Mouse (Mus musculus) neural tube, embryonic 11.5 days (tissue): ENCODE measurements around the gene Avpr1b. TPM values are rescaled to one million over a fixed set of nuclear protein-coding genes. Genes with fewer than 3 reads are reported as not detected.
A peak's percentile ranks its signal among the peaks of the same experiment; 100 is the strongest.

Source experiments
- ATAC-seq: fragments of 200-750 bp; cut with Nextera tagmentation; 2 replicates; pipeline ENCODE4 v1.8.0; 2017; ENCODE audit warnings: moderate number of reproducible peaks, mild to moderate bottlenecking, moderate TSS enrichment, moderate library complexity; ENCODE audit not compliant: insufficient read depth, low FRiP score, low TSS enrichment
- DNase-seq: peaks from one replicate; pipeline ENCODE4 v3.0.0-alpha.2; 2015; ENCODE audit warnings: low spot score
- H3K27ac ChIP-seq: fragments of 300-500 bp; sonication (generic); 2 replicates; pipeline ENCODE4 v1.5.1; 2014; ENCODE audit warnings: low read depth, mild to moderate bottlenecking, low read length
- H3K27me3 ChIP-seq: fragments of 300-500 bp; sonication (generic); 2 replicates; pipeline ENCODE4 v1.6.1; 2014; ENCODE audit warnings: mild to moderate bottlenecking, low read length, mixed read lengths; ENCODE audit not compliant: control insufficient read depth, insufficient read depth
- H3K36me3 ChIP-seq: fragments of 300-500 bp; sonication (generic); 2 replicates; pipeline ENCODE4 v1.6.1; 2014; ENCODE audit warnings: mild to moderate bottlenecking, low read length, moderate library complexity, mixed read lengths; ENCODE audit not compliant: control insufficient read depth, insufficient read depth
- H3K4me1 ChIP-seq: fragments of 300-500 bp; sonication (generic); 2 replicates; pipeline ENCODE4 v1.6.1; 2014; ENCODE audit warnings: low read length, mixed read lengths; ENCODE audit not compliant: control insufficient read depth, insufficient read depth
- H3K4me2 ChIP-seq: fragments of 300-500 bp; sonication (generic); 2 replicates; pipeline ENCODE4 v1.6.1; 2014; ENCODE audit warnings: low read depth, mild to moderate bottlenecking, moderate library complexity
- H3K4me3 ChIP-seq: fragments of 300-500 bp; sonication (generic); 2 replicates; pipeline ENCODE4 v1.5.1; 2014; ENCODE audit warnings: low read depth, low read length
- H3K9ac ChIP-seq: fragments of 300-500 bp; sonication (generic); 2 replicates; pipeline ENCODE4 v1.6.1; 2014; ENCODE audit warnings: mild to moderate bottlenecking, low read length
- H3K9me3 ChIP-seq: fragments of 300-500 bp; sonication (generic); 2 replicates; pipeline ENCODE4 v1.6.1; 2016; ENCODE audit warnings: low read length; ENCODE audit not compliant: control insufficient read depth
- WGBS: fragments of 180-500 bp; shearing (Covaris S2); extraction: QIAGEN DNeasy Blood & Tissue Kit; methylation state at CpG from one replicate; pipeline ENCODE4 v1.1.7; 2014; 5-methylcytosine and 5-hydroxymethylcytosine counted together
- polyA plus RNA-seq: library from polyadenylated mRNA; unstranded; fragments of >200 nt; fragmentation: Nextera tagmentation; extraction: Ambion mirVana; gene quantifications from 2 replicates; pipeline ENCODE4 v1.2.1, GENCODE M21; 2014

The Avpr1b gene
- polyA plus RNA-seq, 1 experiment from 2014 or later, result not detected

DNA sequence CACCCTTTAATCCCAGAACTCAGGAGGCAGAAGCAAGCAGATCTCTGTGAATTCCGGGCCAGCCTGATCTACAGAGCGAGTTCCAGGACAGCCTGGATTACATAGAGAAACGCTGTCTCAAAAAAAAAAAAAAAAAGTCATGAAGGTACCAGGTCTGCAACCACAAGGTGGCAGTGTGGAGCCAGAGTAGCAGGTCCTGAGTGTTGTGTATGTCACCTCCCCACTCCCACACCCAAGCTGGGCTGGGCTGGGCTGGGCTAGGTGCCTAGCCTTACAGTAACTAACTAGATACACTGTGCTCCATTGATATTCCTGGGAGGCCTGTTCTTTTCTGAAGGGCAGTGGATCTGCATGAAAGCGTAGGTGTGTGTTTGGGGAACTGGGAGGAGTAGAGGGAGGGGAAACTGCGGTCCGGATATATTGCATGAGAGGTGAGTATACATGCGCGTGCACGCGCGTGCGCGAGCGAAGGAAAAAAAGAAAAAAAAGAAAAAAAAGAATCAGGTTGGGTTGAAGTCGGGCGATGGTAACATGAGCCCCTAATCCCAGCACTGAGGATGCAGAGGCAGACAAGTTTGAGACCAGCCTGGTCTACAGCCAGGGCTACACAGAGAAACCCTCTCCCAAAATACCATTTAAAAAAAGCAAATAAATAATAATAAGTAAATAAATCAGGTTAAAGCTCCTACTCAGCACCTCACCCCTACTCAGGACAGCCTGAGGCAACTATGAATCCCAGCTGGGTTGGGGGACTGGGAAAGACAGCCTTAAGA lies 14.5 kb downstream of the Avpr1b start:
- WGBS, result 82% methylated on average over 16 of the region's 16 CpGs
- Histone ChIP-seq H3K4me2 (no peak overlapping the region), H3K9ac (no peak overlapping the region), H3K4me1 (no peaks in the 10 kb centered on the region), H3K27ac (no peak overlapping the region), H3K4me3 (no peak overlapping the region), H3K9me3 (no peaks in the 10 kb centered on the region), H3K27me3 (no peaks in the 10 kb centered on the region), H3K36me3 (no peaks in the 10 kb centered on the region)
- peak; percentile 74 for ATAC-seq
- DNase-seq, result peak; percentile 71

DNA sequence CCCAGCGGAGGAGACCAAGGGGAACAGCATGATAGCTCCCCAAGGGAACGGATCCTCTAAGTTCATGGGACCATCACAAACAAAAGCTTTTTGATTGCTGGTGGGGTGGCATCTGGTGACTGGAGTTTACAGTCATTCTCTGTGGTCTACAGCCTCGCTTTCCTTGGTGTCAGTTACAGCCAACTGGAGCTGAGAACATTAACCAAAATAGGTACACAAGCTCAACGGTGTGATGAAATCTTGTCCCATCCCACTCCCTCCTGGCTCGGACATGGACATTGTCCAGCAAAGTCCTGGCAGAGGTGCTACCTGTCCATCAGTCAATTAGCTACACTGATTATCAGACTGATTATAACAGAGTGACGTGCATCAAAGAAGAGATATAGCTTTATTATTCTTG lies 15.6 kb downstream of the Avpr1b start:
- Histone ChIP-seq H3K4me1 (no peaks in the 10 kb centered on the region), H3K9me3 (no peaks in the 10 kb centered on the region), H3K4me2 (no peak overlapping the region), H3K9ac (no peak overlapping the region), H3K27ac (no peak overlapping the region), H3K4me3 (no peak overlapping the region), H3K36me3 (no peaks in the 10 kb centered on the region), H3K27me3 (no peaks in the 10 kb centered on the region)
- WGBS, result 81% methylated on average over 6 of the region's 6 CpGs
- no peak for DNase-seq
- no peak for ATAC-seq

DNA sequence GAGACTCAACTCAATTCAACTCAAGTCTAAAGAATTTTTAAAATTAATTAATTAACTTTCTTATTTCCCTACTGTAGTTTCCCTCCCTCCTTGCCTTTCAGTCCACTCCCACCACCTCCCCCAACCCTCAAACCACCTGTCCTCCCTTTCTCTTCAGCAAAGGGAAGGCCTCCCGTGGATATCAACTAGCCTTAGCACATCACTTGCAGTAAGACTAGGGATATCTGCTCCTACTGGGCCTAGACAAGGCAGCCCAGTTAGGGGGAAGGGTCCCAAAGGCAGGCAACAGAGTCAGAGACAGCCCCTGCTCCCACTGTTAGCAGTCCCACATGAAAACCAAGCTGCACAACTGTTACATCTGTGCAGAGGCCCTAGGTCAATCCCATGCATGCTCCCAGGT lies 17.1 kb downstream of the Avpr1b start:
- H3K4me2 ChIP-seq, result no peak overlapping the region
- no peaks in the 10 kb centered on the region for H3K27me3 ChIP-seq
- DNase-seq, result no peak
- no peak overlapping the region for H3K27ac ChIP-seq
- no peaks in the 10 kb centered on the region for H3K9me3 ChIP-seq
- no peaks in the 10 kb centered on the region for H3K36me3 ChIP-seq
- no peaks in the 10 kb centered on the region for H3K4me1 ChIP-seq
- no peak overlapping the region for H3K4me3 ChIP-seq
- no peak overlapping the region for H3K9ac ChIP-seq
- no peak for ATAC-seq
- WGBS, result 62% methylated on average over 1 of the region's 1 CpGs

DNA sequence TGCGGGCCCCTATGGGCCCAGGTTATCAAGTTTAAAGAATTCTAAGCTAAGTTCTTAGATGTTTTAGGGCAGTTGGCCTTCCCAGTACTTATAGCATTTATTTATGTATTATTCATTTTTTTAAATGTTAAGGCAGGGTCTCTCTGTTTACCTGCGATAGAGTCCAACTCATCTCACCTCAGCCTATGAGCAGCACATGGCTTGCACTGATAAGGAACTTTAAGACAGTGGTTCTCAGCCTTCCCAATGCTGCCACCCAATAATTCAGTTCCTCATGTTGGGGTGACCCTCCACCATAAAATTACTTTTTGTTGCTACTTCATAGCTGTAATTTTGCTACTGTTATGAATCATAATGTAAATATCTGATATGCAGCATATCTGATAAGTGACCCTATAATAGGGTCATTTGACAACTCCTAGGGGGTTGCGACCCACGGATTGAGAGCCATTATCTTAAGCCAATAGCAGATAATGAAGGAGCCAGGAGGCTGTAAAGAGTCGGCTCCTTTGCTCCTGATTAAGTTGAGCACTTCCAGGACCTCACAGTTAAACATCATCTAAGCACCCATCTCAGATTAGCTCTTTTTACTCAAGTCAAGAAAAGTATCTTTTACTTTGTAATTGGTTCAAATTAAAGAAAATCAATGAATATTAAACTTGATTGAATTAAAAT lies 17.6 kb downstream of the Avpr1b start:
- H3K27me3 ChIP-seq, result no peaks in the 10 kb centered on the region
- no peaks in the 10 kb centered on the region for H3K36me3 ChIP-seq
- H3K4me2 ChIP-seq, result no peak overlapping the region
- no peak overlapping the region for H3K4me3 ChIP-seq
- no peak overlapping the region for H3K9ac ChIP-seq
- DNase-seq, result no peak
- ATAC-seq, result no peak
- H3K27ac ChIP-seq, result no peak overlapping the region
- WGBS, result 83% methylated on average over 5 of the region's 5 CpGs
- H3K4me1 ChIP-seq, result no peaks in the 10 kb centered on the region
- no peaks in the 10 kb centered on the region for H3K9me3 ChIP-seq

DNA sequence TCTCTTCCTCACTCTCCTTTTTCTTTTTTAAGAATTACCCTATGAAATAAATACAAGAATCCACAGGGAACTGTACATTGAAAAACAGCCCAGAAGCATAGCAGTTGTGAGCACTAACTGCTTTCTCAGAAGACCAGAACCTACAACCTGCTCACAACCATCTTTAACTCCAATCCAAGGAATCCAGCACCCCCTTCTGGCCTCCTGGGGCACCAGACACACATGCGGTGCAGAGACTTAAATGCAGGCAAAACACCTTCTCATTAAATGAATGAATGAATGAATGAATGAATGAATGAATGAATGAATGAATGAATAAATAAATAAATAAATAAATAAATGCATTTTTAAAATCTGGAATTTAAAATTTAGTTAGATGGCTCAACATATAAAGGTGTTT lies 19.5 kb downstream of the Avpr1b start:
- H3K4me2 ChIP-seq, result no peak overlapping the region
- no peak overlapping the region for H3K27ac ChIP-seq
- H3K9me3 ChIP-seq, result no peaks in the 10 kb centered on the region
- no peaks in the 10 kb centered on the region for H3K36me3 ChIP-seq
- ATAC-seq (no peak), DNase-seq (no peak)
- no peaks in the 10 kb centered on the region for H3K4me1 ChIP-seq
- H3K9ac ChIP-seq, result no peak overlapping the region
- 89% methylated on average over 1 of the region's 1 CpGs for WGBS
- no peaks in the 10 kb centered on the region for H3K27me3 ChIP-seq
- no peak overlapping the region for H3K4me3 ChIP-seq

DNA sequence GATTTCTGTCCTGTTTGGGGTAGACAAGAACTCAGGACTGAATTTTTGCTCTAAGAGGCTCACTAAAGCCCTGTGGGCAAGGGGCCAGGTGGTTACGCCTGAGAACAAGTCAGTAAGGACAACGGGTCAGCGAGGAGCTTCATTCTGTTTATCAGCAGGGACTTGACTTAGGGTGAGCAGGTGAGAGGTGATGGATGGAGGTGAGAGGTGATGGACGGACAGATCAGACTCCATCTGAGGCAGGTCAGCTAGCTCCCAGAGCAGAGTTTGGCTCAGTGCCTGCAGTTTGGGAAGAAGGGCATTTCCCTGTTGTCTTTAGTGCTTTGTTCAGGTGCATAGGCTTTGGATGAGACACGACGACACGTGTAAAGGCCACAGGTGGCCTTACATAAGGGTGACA lies 20.3 kb downstream of the Avpr1b start:
- no peak for ATAC-seq
- H3K4me3 ChIP-seq, result no peak overlapping the region
- H3K9me3 ChIP-seq, result no peaks in the 10 kb centered on the region
- no peak overlapping the region for H3K4me2 ChIP-seq
- H3K4me1 ChIP-seq, result no peaks in the 10 kb centered on the region
- DNase-seq, result no peak
- H3K36me3 ChIP-seq, result no peaks in the 10 kb centered on the region
- no peak overlapping the region for H3K9ac ChIP-seq
- WGBS, result 92% methylated on average over 7 of the region's 7 CpGs
- H3K27me3 ChIP-seq, result no peaks in the 10 kb centered on the region
- H3K27ac ChIP-seq, result no peak overlapping the region

DNA sequence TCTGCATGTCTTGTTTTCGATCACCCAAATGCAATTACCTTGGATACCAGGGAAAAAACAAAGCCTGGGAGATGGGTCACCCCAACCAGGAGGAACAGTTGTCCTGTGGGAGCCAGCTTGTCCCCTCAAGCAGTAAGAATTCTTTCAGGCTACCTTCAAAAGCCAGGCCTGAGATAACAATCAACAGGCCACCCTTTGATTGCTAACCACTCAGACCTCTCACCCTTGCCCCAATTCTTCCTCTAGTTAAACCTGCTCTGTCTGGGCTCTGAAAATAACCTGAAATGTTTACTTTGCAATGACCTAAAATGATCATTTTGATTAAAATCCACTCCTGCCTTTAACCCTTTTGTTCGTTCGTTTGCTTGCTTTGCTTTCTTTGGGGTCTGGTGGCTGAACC lies 24.6 kb downstream of the Avpr1b start:
- Histone ChIP-seq H3K9me3 (no peaks in the 10 kb centered on the region), H3K36me3 (no peaks in the 10 kb centered on the region), H3K27me3 (no peaks in the 10 kb centered on the region), H3K4me2 (no peak overlapping the region), H3K4me1 (no peaks in the 10 kb centered on the region), H3K9ac (no peak overlapping the region), H3K27ac (no peak overlapping the region), H3K4me3 (no peak overlapping the region)
- WGBS, result 91% methylated on average over 3 of the region's 3 CpGs
- DNase-seq, result no peak
- ATAC-seq, result no peak

DNA sequence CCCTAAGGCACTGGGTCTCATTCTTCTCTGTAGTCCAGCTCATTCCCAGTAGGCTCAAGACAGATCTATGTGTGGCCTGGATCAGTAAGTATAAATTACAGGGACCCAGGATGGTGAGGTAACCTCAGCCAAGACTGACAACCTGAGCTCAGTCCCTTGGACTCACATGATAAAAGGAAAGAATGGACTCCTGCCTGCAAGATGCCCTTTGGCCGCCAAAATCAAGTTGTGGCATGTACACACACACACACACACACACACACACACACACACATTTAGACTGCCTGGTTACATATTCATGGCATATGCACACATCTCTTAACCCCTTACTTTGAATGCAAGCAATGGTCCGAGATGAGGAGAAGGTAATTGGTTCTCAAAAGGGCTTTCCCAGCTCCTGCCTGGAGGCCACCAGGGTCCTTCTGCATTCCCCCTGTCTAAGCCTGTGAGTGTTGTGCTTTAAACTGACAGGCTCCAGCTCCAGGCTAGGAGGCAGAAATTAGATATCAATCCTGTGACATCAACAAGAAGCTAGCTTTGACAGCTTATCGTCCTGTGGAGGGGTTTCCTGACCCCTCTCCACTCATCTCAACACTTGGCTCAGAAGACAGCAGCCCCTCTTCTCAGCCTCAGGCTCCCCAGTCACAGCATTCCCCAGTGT lies 25.3 kb downstream of the Avpr1b start:
- no peaks in the 10 kb centered on the region for H3K9me3 ChIP-seq
- H3K36me3 ChIP-seq, result no peaks in the 10 kb centered on the region
- no peak for DNase-seq
- H3K4me2 ChIP-seq, result no peak overlapping the region
- ATAC-seq, result no peak
- H3K27ac ChIP-seq, result no peak overlapping the region
- no peaks in the 10 kb centered on the region for H3K27me3 ChIP-seq
- no peaks in the 10 kb centered on the region for H3K4me1 ChIP-seq
- 78% methylated on average over 3 of the region's 3 CpGs for WGBS
- no peak overlapping the region for H3K4me3 ChIP-seq
- no peak overlapping the region for H3K9ac ChIP-seq

DNA sequence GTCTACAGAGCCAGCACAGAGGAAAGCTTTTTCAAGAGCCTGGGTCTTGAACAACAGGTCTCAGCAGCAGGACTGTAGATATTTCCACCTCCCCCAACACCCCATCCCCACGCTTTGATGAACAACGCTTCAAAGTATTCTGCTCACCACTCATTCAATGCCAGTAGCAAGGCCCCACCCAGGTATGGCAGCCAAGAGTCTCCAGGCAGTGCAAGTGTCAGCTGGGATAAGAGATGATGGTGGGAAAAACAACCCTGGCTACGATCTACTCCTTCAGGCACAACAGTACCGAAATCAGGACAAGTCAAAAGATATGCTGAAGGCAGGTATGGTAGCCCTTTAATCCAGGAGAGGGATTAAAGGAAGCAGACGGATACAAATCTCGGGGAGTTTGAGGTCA lies 27.2 kb downstream of the Avpr1b start:
- no peak for ATAC-seq
- H3K4me2 ChIP-seq, result no peak overlapping the region
- no peak overlapping the region for H3K9ac ChIP-seq
- H3K36me3 ChIP-seq, result no peaks in the 10 kb centered on the region
- no peaks in the 10 kb centered on the region for H3K4me1 ChIP-seq
- DNase-seq, result no peak
- no peaks in the 10 kb centered on the region for H3K9me3 ChIP-seq
- H3K27ac ChIP-seq, result no peak overlapping the region
- no peak overlapping the region for H3K4me3 ChIP-seq
- 89% methylated on average over 6 of the region's 6 CpGs for WGBS
- H3K27me3 ChIP-seq, result no peaks in the 10 kb centered on the region
